Mouse (Mus musculus): ENCODE data around the gene Plekhm2. TPM values are rescaled to one million over a fixed set of nuclear protein-coding genes. Genes with fewer than 3 reads are reported as not detected.

The Plekhm2 gene
- polyA plus RNA-seq, 1 experiment from 2014 or later = 3.5 TPM

DNA sequence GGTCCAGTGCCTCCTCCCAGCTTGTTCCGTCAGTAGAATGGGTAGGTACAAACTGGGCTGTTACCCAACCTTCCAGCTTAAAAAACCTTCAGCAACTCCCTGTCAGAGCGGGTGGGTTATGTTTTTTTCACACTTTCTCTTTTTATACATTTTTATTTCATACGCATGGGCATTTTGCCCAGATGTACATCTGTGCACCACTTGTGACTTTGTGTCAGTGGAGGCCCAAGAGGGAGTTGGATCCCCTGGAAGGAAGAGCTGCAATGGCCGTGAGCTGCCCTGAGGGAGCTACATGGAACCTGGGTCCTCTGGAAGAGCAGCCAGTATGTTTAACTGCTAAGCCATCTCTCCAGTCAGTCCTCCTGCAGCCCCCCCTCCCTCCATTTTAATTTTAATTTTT lies 6.7 kb upstream of the Plekhm2 start:
- H3K27me3 ChIP-seq (ENCODE audit: control insufficient read depth, insufficient read depth, low read length) = no peaks in the 10 kb centered on the region
- no peak for ATAC-seq (ENCODE audit: low FRiP score, low TSS enrichment)
- no peak for TF ChIP-seq EP300 (optimal IDR thresholded peaks at IDR 0.05)
- TF ChIP-seq CTCF (IDR thresholded peaks at IDR 0.05; ENCODE audit: low read depth) = no peak
- WGBS = 55% methylated on average over 4 of the region's 4 CpGs
- no peak overlapping the region for H3K4me2 ChIP-seq (replicated peaks; ENCODE audit: low read depth)
- no peak overlapping the region for H3K4me3 ChIP-seq (ENCODE audit: low read depth, low read length)
- H3K9me3 ChIP-seq (ENCODE audit: control insufficient read depth, low read length) = no peaks in the 10 kb centered on the region
- DNase-seq (ENCODE audit: low spot score) = no peak
- H3K36me3 ChIP-seq (ENCODE audit: control insufficient read depth, insufficient read depth, low read length) = no peaks in the 10 kb centered on the region
- no peak overlapping the region for H3K27ac ChIP-seq (replicated peaks)
- no peak overlapping the region for H3K9ac ChIP-seq (ENCODE audit: low read length)
- no peaks in the 10 kb centered on the region for H3K4me1 ChIP-seq (replicated peaks; ENCODE audit: control insufficient read depth, insufficient read depth)

GRCm38 (mm10) chr4:141669898-141670712 lies 5.4 kb upstream of the Plekhm2 start:
- TF ChIP-seq EP300 (optimal IDR thresholded peaks at IDR 0.05) (peak; percentile 21), CTCF (IDR thresholded peaks at IDR 0.05; ENCODE audit: low read depth) (no peak)
- 0 out of 2 replicates have a peak overlapping the region, but pooled peaks have one; percentile 4 for H3K27ac ChIP-seq (replicated peaks)
- H3K27me3 ChIP-seq (ENCODE audit: control insufficient read depth, insufficient read depth, low read length) = no peaks in the 10 kb centered on the region
- no peak for DNase-seq (ENCODE audit: low spot score)
- no peaks in the 10 kb centered on the region for H3K4me1 ChIP-seq (replicated peaks; ENCODE audit: control insufficient read depth, insufficient read depth)
- H3K4me3 ChIP-seq (ENCODE audit: low read depth, low read length) = no peak overlapping the region
- no peaks in the 10 kb centered on the region for H3K36me3 ChIP-seq (ENCODE audit: control insufficient read depth, insufficient read depth, low read length)
- H3K9ac ChIP-seq (ENCODE audit: low read length) = no peak overlapping the region
- ATAC-seq (ENCODE audit: low FRiP score, low TSS enrichment) = peak; percentile 50
- no peak overlapping the region for H3K4me2 ChIP-seq (replicated peaks; ENCODE audit: low read depth)
- H3K9me3 ChIP-seq (ENCODE audit: control insufficient read depth, low read length) = no peaks in the 10 kb centered on the region
- WGBS = 68% methylated on average over 18 of the region's 18 CpGs

DNA sequence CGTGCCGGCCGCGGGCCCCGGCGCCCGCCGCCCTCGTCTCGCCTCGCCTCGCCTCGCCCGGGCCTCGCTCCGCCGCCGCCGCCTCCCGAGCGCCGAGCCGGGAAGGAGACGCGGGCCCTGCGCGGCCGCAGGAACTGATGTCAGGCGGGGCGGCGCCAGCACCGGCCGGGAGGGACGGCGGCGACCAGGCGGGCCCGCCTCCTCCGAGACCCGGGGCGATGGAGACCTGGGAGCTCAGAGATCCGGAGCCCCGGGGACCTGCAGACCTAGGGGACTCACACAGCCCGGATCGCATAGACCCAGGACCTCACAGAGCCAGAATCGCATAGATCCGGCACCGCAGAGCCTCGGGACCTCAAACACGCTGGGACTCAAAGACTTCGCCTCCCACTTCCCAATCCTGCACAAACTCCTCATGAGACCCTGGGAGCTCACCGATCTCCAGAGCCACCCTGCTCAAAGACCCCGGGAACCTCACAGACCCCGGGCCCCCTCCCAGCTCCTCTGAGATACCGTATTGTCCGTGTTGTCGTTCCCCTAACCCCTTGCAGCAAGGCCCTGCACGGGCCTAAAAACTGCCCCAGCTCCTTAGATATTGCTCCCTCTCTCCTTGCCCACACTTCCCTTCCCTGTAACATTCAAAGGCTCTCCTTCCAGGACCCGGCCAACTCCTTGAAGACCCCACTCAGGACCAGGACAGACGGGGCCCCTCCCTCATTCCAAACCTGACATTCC lies 521 bp downstream of the Plekhm2 start:
- Histone ChIP-seq H3K9me3 (ENCODE audit: control insufficient read depth, low read length) (no peaks in the 10 kb centered on the region), H3K4me2 (replicated peaks; ENCODE audit: low read depth) (peak overlapping the region; percentile 90), H3K36me3 (ENCODE audit: control insufficient read depth, insufficient read depth, low read length) (peaks cover 2% of the 10 kb centered on the region; the same call in 1 of the 2 replicates), H3K27ac (replicated peaks) (peak overlapping the region; percentile 91), H3K4me3 (ENCODE audit: low read depth, low read length) (peak overlapping the region; percentile 81), H3K27me3 (ENCODE audit: control insufficient read depth, insufficient read depth, low read length) (no peaks in the 10 kb centered on the region), H3K9ac (ENCODE audit: low read length) (peak overlapping the region; percentile 96), H3K4me1 (replicated peaks; ENCODE audit: control insufficient read depth, insufficient read depth) (peaks cover 3% of the 10 kb centered on the region; the same call in 1 of the 2 replicates)
- TF ChIP-seq EP300 (optimal IDR thresholded peaks at IDR 0.05) (no peak), CTCF (IDR thresholded peaks at IDR 0.05; ENCODE audit: low read depth) (no peak)
- 1% methylated on average over 36 of the region's 60 CpGs for WGBS
- DNase-seq (ENCODE audit: low spot score) = peak; percentile 79
- peak; percentile 85 for ATAC-seq (ENCODE audit: low FRiP score, low TSS enrichment)

- peak overlapping the region; percentile 90 for H3K4me2 ChIP-seq (replicated peaks; ENCODE audit: low read depth)
- 3% methylated on average over 42 of the region's 47 CpGs for WGBS
- peak overlapping the region; percentile 91 for H3K27ac ChIP-seq (replicated peaks)
- no peaks in the 10 kb centered on the region for H3K9me3 ChIP-seq (ENCODE audit: control insufficient read depth, low read length)
- TF ChIP-seq EP300 (optimal IDR thresholded peaks at IDR 0.05) = no peak
- no peak for TF ChIP-seq CTCF (IDR thresholded peaks at IDR 0.05; ENCODE audit: low read depth)
- peak; percentile 4; the same call in 1 of the 2 replicates for ATAC-seq (ENCODE audit: low FRiP score, low TSS enrichment)
- peaks cover 3% of the 10 kb centered on the region; the same call in 1 of the 2 replicates for H3K4me1 ChIP-seq (replicated peaks; ENCODE audit: control insufficient read depth, insufficient read depth)
- DNase-seq (ENCODE audit: low spot score) = peak; percentile 55
- peak overlapping the region; percentile 81 for H3K4me3 ChIP-seq (ENCODE audit: low read depth, low read length)
- H3K27me3 ChIP-seq (ENCODE audit: control insufficient read depth, insufficient read depth, low read length) = no peaks in the 10 kb centered on the region
- H3K36me3 ChIP-seq (ENCODE audit: control insufficient read depth, insufficient read depth, low read length) = peaks cover 2% of the 10 kb centered on the region; the same call in 1 of the 2 replicates
- H3K9ac ChIP-seq (ENCODE audit: low read length) = peak overlapping the region; percentile 96
These were observed 1.4 kb downstream of the Plekhm2 start for GRCm38 (mm10) chr4:141663122-141663931.

GRCm38 (mm10) chr4:141660884-141661283 lies 3.8 kb downstream of the Plekhm2 start:
- WGBS = 93% methylated on average over 11 of the region's 11 CpGs
- H3K4me2 ChIP-seq (replicated peaks; ENCODE audit: low read depth) = no peak overlapping the region
- DNase-seq (ENCODE audit: low spot score) (no peak), ATAC-seq (ENCODE audit: low FRiP score, low TSS enrichment) (no peak)
- no peaks in the 10 kb centered on the region for H3K9me3 ChIP-seq (ENCODE audit: control insufficient read depth, low read length)
- peaks cover 2% of the 10 kb centered on the region; the same call in 1 of the 2 replicates for H3K36me3 ChIP-seq (ENCODE audit: control insufficient read depth, insufficient read depth, low read length)
- H3K4me3 ChIP-seq (ENCODE audit: low read depth, low read length) = no peak overlapping the region
- H3K27ac ChIP-seq (replicated peaks) = no peak overlapping the region
- no peaks in the 10 kb centered on the region for H3K27me3 ChIP-seq (ENCODE audit: control insufficient read depth, insufficient read depth, low read length)
- no peak overlapping the region for H3K9ac ChIP-seq (ENCODE audit: low read length)
- no peak for TF ChIP-seq EP300 (optimal IDR thresholded peaks at IDR 0.05)
- no peak for TF ChIP-seq CTCF (IDR thresholded peaks at IDR 0.05; ENCODE audit: low read depth)
- H3K4me1 ChIP-seq (replicated peaks; ENCODE audit: control insufficient read depth, insufficient read depth) = peaks cover 3% of the 10 kb centered on the region; the same call in 1 of the 2 replicates

Measured in stomach, postnatal 0 days (tissue).